Mouse (Mus musculus) myocyte (in vitro differentiated cells): ENCODE measurements at regions not wholly inside any gene's neighbourhood (a gene's known extent, or its start where the extent isn't known, plus 50 kb on each side); places are given as distances from the start of the nearest gene placed in this dataset.

ENCODE experiments used
- CEBPB ChIP-seq: IDR thresholded peaks from 2 replicates; pipeline ENCODE4 v1.6.1; 2011; ENCODE audit warnings: mild to moderate bottlenecking, moderate library complexity; ENCODE audit not compliant: poor library complexity, insufficient read depth, severe bottlenecking
- MYOD1 ChIP-seq, 3 experiments: IDR thresholded peaks; one replicate each; pipeline ENCODE4 v1.6.1; 2011; ENCODE audit warnings: control low read depth in 2 of 3, low read depth in 2 of 3, mild to moderate bottlenecking in 2 of 3, moderate library complexity in 1 of 3; ENCODE audit not compliant: insufficient read length in 2 of 3, control insufficient read depth in 1 of 3
- POLR2A ChIP-seq: IDR thresholded peaks from one replicate; pipeline ENCODE4 v1.6.1; 2011; ENCODE audit warnings: low read depth, mild to moderate bottlenecking, control low read depth, moderate library complexity; ENCODE audit not compliant: insufficient read length
- TCF12 ChIP-seq: IDR thresholded peaks from one replicate; pipeline ENCODE4 v1.6.1; 2011; ENCODE audit warnings: mild to moderate bottlenecking, control low read depth; ENCODE audit not compliant: poor library complexity, insufficient read depth, severe bottlenecking
- USF1 ChIP-seq: IDR thresholded peaks from one replicate; pipeline ENCODE4 v1.6.1; 2011; ENCODE audit warnings: low read depth, mild to moderate bottlenecking, control low read depth, moderate library complexity

DNA sequence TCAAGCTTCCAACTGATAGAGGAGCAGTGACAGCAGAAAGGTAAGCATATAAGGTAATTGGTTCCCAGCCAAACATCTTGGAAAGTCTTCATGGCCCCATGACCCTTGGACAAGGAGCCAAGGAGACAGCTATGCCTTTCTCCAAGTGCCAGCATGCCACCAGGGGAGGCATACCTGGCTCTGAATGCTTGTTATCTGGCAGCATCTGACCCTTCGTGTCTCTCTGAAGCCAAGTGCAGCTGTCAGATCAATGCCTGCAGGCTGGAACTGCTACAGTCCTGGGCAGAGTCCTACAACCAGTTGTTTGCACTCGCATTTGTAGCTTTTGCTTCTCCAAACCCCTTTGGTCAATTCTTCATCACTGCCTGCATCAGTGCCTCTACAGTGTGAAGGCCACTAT is 309.3 kb upstream of the Ppargc1a start:
- TF ChIP-seq USF1 (no peak), CEBPB (no peak), MYOD1 (IDR thresholded peaks at IDR 0.05; ENCODE audit: control insufficient read depth in 1 of 3, insufficient read length in 2 of 3, low read depth in 2 of 3) (no peak), TCF12 (no peak), POLR2A (no peak)
